Mouse (Mus musculus): ENCODE measurements around the gene Cpa3.

DNA sequence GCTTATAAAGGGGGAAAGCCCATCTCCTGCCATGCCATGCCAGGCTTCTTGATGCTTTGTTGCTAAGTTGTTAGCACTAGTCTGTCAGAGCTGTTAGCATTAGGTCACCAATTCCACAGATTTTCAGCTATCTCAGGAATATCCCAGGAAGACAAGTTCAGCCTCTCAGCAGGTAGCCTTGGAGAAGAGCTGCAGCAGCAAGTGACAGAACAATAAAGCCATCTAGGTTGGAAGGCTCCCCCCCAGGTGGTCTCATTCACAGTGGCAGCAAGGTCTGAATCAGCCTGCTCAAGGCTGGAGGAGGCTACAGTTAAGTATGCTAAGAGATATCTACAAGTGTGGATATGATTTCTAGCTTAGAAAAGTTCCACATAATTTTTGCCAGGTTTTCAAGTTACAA lies 49.4 kb upstream of the Cpa3 start:
- TF ChIP-seq CTCF (IDR thresholded peaks at IDR 0.05; ENCODE audit: borderline replicate concordance, insufficient read depth, low read length) (no peak), POLR2A (IDR thresholded peaks at IDR 0.05; ENCODE audit: low read depth, low read length) (no peak)
